Mouse (Mus musculus): ENCODE results near the gene Pex16.

DNA sequence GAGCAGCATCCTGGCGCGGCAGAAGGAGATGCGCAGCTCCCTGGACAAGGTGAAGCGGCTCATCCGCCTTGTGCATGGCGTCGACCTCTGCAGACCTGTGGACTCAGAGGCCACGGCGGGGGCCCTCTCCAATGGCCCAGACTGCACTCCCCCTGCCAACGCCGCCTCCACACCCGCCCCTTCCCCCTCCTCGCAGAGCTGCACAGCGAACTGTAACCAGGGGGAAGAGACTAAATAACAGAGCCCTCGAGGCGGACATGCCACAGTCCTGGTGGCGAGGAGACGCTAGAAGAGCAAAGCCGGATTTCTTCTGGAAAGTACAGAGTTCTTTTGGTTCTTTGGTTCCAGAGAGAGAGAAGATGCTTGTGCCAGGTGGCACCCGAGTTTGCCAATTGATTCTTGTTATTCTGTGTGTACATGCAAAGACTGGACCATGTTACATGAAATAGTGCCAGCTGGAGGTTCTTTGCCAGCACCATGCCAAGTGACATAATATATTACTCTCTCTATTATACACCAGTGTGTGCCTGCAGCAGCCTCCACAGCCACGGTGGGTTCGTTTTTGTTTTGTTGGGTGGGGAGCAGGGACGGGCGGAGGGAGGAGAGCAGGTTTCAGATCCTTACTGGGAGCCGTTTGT, 14.2 kb upstream of the Pex16 start:
- TF ChIP-seq POLR2A (IDR thresholded peaks at IDR 0.05; ENCODE audit: borderline replicate concordance, control insufficient read depth, low read depth, low read length), result no peak
- TF ChIP-seq CTCF (IDR thresholded peaks at IDR 0.05; ENCODE audit: control insufficient read depth, insufficient read depth, low read length), result no peak
